Mouse (Mus musculus): ENCODE results near the gene Cit. TPM values are rescaled to one million over a fixed set of nuclear protein-coding genes. Genes with fewer than 3 reads are reported as not detected.

The Cit gene
- total RNA-seq, 1 experiment from 2014 or later: 8.4 TPM

GRCm38 (mm10) chr5:116046246-116046645 lies 201.2 kb downstream of the Cit start:
- DNase-seq: no peak

DNA sequence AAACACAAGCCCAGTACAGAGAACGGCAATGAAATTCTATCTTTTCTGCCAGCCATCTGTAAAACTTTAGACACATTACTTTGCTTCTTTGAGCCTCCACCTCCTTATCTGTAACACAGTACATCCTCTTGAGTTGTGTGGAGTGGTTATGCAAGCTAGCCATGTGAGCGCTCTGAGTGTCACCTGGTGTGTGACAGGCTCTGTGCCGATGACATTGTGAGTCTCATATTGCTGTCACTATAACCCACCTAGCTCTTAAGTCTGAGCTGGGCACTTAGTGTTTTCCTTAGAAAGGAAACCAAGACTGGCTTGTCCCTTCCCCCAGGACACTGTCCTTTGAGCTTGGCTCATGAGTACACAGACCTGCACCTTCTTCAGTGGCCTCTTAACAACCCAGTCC lies 203.2 kb downstream of the Cit start:
- DNase-seq: no peak

DNA sequence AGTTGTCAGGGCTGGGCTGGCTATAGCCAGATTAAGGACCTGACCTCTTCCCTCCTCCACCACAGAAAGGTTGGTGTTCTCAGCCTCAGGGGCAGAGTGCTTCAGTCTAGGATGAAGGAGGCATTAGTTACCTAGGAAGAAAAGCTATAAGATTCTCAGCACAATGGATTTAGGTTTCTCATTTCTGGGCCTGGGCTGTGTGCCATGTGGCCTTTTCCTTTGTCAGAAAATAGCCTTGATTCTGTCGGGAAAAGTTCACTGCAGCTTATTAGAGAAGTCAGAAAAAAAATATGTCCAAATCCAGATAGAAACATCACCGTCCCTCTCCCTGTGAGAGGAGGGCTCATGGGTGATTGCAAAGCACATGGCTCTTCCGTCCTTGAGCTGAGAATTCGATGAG lies 204.7 kb downstream of the Cit start:
- peak; percentile 51 for DNase-seq

- no peak for DNase-seq
Observed at GRCm38 (mm10) chr5:116052171-116052570, 207.1 kb downstream of the Cit start.

DNA sequence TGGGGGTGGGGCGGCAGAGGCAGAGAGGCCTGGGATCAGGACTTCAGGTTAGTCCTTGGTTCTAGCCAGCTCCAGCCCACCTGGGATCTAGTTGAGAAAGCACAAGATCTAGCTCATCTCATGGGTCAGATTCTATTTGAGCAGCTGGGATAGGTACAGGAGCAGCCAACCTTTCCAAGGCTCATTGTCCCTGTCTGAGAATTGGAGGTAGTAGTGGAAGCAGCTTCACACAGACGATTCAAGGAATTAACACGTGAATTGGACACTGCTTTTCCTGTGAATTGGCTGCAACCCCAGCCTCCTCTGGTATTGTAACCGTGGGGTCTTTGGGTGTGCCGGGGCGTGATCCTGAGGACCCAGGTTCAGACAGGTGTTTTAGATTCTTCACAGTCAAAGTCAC lies 207.7 kb downstream of the Cit start:
- DNase-seq: no peak

Other genes with a start within 250 kb of the Cit start
- gene Rab35, start 213.4 kb upstream of the Cit start, total RNA-seq (2021): 65.7 and 67.8 TPM in 2 replicates
- gene Bicdl1, start 113.7 kb upstream of the Cit start, total RNA-seq (2021): 7.6 and 13.4 TPM in 2 replicates
- gene Prkab1, start 179.2 kb downstream of the Cit start, total RNA-seq (2021): 84.9 and 101 TPM in 2 replicates
- gene Tmem233, start 238.0 kb downstream of the Cit start, total RNA-seq (2021): not detected in 2 replicates

All from adrenal gland, postnatal 25 days (tissue).